Mouse (Mus musculus) CD8-positive naive resting alpha-beta T cell, adult 57 days (primary cell): Measurements from ENCODE around the gene Gm3055. TPM values are rescaled to one million over a fixed set of nuclear protein-coding genes. Genes with fewer than 3 reads are reported as not detected.

Experiments
- total RNA-seq: library from RNA; stranded (reverse); gene quantifications from one replicate; pipeline ENCODE4 v1.2.4, GENCODE M21; 2023

Gm3055 gene
- 2.8 TPM for total RNA-seq

DNA sequence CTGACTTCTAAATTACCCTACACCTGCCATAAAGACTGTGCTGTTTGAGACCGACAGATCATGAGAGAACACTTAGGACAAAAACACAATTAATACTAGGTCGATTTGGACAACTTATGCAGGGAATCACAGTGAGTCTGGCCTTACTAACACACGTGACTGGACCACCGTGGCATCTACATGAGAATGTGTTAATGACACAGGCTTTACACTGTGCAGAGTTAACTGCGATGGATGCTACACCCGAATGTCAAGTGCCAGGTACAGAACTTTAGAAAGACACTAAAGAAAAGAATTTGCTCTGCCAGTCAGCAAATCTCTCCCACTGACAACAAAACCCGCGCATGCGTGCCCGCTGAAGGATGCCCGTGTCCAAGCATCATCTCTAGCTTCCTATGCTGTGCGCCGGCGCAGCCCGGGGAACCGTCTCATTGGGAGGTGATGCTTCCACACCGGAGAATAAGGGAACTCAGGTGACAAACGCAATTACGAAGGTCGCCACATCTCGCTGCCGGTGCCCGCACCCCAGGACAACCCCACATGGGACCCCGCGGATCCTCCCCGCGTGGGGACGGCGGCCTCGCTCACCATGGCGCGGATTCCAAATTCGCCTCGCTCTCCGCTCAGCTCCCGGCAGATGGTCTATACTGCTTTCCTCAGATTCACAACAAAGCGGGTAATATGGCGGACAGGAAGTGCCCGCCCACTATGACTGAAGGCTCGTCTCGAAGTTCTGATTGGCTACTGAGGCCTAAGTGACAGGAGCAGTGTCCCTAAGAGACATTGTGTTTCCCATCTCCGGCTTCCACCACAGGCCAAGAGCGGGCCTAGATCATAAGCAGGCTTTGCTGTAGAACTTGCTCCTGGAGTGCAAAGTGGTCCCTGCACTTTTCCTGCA, at the start of gene Gm3055:
TSS of gene Gm3055 (minus strand) at position 656 of the 898 bp plus-strand sequence.

DNA sequence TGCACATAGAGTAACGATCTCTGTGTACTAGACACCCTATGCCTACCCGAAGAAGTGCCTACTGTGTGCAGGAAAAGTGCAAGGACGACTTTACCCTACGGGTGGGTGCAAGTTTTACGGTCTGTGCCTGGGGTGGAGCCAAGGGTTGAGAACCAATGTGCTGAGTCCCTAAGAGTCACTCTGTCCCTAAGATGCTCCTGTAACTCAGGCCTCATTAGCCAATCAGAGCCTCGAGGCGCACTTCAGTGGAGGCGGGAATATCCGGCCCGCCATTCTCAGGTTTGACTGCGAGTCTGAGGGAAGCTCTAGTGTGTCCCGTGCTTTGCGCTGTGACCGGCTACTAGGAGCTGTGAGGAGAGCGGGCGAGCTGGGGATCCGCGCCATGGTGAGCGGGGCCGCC, 40.9 kb upstream of the Gm3055 start, which contains the start of gene Gm4767:
TSS of gene Gm4767 (plus strand) at position 288 of the 400 bp plus-strand sequence.

DNA sequence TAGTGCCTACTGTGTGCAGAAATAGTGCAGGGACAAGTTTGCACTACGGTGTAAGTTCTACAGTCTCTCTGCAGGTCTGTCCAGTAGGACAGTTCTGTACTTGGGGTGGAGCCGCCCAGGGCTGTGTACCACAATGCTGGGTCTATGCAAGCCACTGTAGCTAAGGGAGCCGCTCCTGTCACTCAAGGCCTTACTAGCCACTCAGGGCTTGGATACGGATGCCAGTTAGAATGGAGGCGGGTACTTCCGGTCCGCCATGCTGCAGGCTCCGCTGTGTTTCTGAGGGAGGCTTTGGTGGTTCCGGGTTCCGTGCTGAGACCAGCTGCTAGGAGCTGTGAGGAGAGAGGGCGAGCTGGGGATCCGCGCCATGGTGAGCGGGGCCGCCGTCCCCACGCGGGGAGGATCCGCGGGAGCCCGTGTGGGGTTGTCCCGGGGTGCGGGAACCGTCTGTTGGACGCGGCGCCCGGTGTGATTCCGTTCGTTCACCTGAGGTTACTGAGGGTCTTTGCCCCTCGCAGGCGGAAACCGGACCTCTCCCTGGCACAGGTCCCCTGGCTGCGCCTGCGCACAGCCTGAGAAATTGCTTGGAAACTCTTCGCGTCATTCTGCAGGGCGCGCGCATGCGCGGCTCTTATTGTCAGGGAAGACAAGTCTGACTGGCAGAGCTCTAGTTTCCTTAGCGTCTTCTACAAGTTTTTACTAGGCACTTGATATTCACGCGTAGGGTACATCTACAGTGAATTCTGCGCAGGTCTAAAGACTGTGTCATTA, 66.2 kb downstream of the Gm3055 start, which contains the start of gene Zfp433:
TSS of gene Zfp433 (plus strand) at position 295 of the 771 bp plus-strand sequence.

Other genes starting within 250 kb of the Gm3055 start
- gene Gna15, start 246.9 kb downstream of the Gm3055 start, total RNA-seq: 20.8 TPM
- gene Gna11, start 226.0 kb downstream of the Gm3055 start, total RNA-seq: 22.9 TPM
- 523 TPM for gene Aes, start 211.7 kb downstream of the Gm3055 start, total RNA-seq
- gene Tle2, start 196.6 kb downstream of the Gm3055 start, total RNA-seq: 5.9 TPM
- 1.9 TPM for gene Tle6, start 170.1 kb downstream of the Gm3055 start, total RNA-seq
- gene BC025920, start 164.9 kb downstream of the Gm3055 start, total RNA-seq: 4.9 TPM
- gene Sirt6, start 143.4 kb downstream of the Gm3055 start, total RNA-seq: 28.2 TPM
- 1.4 TPM for gene Ankrd24, start 142.6 kb downstream of the Gm3055 start, total RNA-seq
- gene Gm10778, start 122.1 kb downstream of the Gm3055 start, total RNA-seq: 1.4 TPM
- gene Zfp433, start 66.3 kb downstream of the Gm3055 start, total RNA-seq: 7.5 TPM
- 0.61 TPM for gene Gm4767, start 41.0 kb upstream of the Gm3055 start, total RNA-seq
- 2.1 TPM for gene Gm32687, start 92.8 kb upstream of the Gm3055 start, total RNA-seq
- gene Zfp781, start 159.3 kb upstream of the Gm3055 start, total RNA-seq: 1.3 TPM